Mouse (Mus musculus) forebrain, embryonic 15.5 days (tissue): ENCODE measurements around the gene Obsl1. TPM values are rescaled to one million over a fixed set of nuclear protein-coding genes. Genes with fewer than 3 reads are reported as not detected.

ENCODE experiments used
- ATAC-seq: fragments of 200-750 bp; cut with Nextera tagmentation; replicated peaks from 2 replicates; pipeline ENCODE4 v1.8.0; 2017; ENCODE audit warnings: mild to moderate bottlenecking, moderate TSS enrichment, moderate library complexity
- H3K27ac ChIP-seq: fragments of 300-500 bp; sonication (generic); replicated peaks from 2 replicates; pipeline ENCODE4 v1.5.1; 2015; ENCODE audit warnings: mild to moderate bottlenecking, inconsistent platforms
- H3K27me3 ChIP-seq: fragments of 300-500 bp; sonication (generic); 2 replicates; pipeline ENCODE4 v1.6.1; 2015; ENCODE audit warnings: inconsistent platforms
- H3K36me3 ChIP-seq: fragments of 300-500 bp; sonication (generic); 2 replicates; pipeline ENCODE4 v1.6.1; 2015; ENCODE audit warnings: mild to moderate bottlenecking, inconsistent platforms
- H3K4me1 ChIP-seq: fragments of 300-500 bp; sonication (generic); 2 replicates; pipeline ENCODE4 v1.6.1; 2015; ENCODE audit warnings: inconsistent platforms
- H3K4me2 ChIP-seq: fragments of 300-500 bp; sonication (generic); replicated peaks from 2 replicates; pipeline ENCODE4 v1.6.1; 2015; ENCODE audit warnings: mild to moderate bottlenecking, inconsistent platforms
- H3K4me3 ChIP-seq: fragments of 300-500 bp; sonication (generic); 2 replicates; pipeline ENCODE4 v1.5.1; 2015; ENCODE audit warnings: mild to moderate bottlenecking, inconsistent platforms
- H3K9ac ChIP-seq: fragments of 300-500 bp; sonication (generic); replicated peaks from 2 replicates; pipeline ENCODE4 v1.6.1; 2015; ENCODE audit warnings: mild to moderate bottlenecking, inconsistent platforms
- H3K9me3 ChIP-seq: fragments of 300-500 bp; sonication (generic); 2 replicates; pipeline ENCODE4 v1.6.1; 2016; ENCODE audit warnings: inconsistent platforms
- WGBS: fragments of 180-500 bp; shearing (Covaris S2); methylation state at CpG from one replicate; pipeline ENCODE4 v1.1.7; 2015; ENCODE audit warnings: mixed read lengths; 5-methylcytosine and 5-hydroxymethylcytosine counted together
- polyA plus RNA-seq: library from polyadenylated mRNA; unstranded; fragments of >200 nt; fragmentation: Nextera tagmentation; extraction: Ambion mirVana; gene quantifications from 2 replicates; pipeline ENCODE4 v1.2.1, GENCODE M21; 2015

Gene Obsl1
- polyA plus RNA-seq: 21.7 and 21.9 TPM in 2 replicates

DNA sequence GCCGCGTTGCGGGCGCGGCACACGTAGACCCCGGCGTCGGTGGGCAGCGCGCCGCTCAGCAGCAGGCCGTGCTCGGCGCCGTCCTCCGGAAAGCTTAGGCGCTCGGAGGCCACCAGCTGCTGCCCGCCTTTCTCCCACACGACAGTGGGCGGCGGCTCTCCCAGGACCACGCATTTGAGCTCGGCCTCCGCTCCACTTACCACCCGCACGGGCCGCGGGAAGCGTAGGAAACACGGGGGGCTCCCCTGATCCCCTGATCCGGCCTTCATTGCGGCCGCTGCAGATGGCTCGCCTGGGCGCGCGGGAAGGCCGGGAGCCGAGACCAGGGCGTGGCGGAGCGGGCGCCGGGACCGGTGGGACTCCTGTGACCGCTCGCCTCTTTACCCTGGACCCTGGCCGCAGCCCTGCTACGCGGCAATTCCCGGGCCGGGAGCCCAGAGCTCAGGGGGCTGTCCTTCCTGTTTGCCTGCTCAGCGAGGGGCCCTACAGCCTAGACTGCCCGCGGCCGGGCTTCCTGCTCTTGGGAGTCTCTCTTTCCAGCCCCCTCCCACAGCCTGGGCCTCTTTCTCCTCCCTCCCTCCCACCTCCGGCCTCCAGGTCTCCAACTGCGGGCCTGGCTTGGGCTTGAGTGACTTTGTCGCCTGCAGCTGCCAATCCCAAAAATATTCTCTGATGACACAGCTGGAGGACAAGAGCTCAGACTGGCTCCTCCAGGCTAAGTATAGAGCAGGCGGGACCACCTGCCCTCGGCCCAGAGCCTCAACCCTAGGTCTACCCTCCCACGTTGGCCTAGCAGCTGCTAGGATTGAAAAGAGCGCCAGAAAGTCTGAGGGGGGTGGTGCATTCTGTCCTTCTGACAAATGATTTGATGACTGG lies at the start of gene Obsl1:
Obsl1 (minus strand) TSS at position 497 of the 876 bp plus-strand sequence.
- Histone ChIP-seq H3K27ac (peak within 1 kb of the TSS; percentile 78), H3K4me1 (peaks cover 28% of the 10 kb centered on the region), H3K4me3 (peak within 1 kb of the TSS; percentile 88), H3K36me3 (peaks cover 2% of the 10 kb centered on the region), H3K4me2 (peak within 1 kb of the TSS; percentile 91), H3K9me3 (no peaks in the 10 kb centered on the region), H3K9ac (peak within 1 kb of the TSS; percentile 93), H3K27me3 (no peaks in the 10 kb centered on the region)
- WGBS: under 1% methylated on average over 65 of the region's 65 CpGs
- ATAC-seq: peak; percentile 68

DNA sequence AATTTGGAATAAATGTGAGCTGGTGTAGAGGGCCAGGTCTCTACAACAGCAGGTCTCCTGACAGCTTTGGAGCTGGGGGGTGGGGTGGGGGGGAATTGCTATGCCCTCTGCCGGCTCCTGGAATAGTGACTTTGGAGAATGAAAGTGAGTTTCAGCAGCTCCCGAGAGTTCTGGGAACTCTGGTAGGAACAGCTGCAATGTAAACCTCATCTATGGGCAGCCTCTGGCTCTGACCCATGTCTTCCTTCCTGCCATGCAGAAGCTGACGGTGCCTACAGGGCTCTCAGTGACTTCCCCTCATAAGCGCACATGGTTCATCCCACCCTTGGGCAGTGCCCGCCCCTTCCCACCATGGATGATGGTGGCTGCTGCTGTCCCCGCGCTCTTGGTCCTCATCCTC lies 49.4 kb upstream of the Obsl1 start:
- Histone ChIP-seq H3K9me3 (no peaks in the 10 kb centered on the region), H3K9ac (no peak overlapping the region), H3K4me2 (no peak overlapping the region), H3K4me3 (no peak overlapping the region), H3K36me3 (peaks cover 39% of the 10 kb centered on the region), H3K27ac (no peak overlapping the region), H3K27me3 (no peaks in the 10 kb centered on the region), H3K4me1 (peaks cover 11% of the 10 kb centered on the region)
- 94% methylated on average over 7 of the region's 7 CpGs for WGBS
- ATAC-seq: no peak

DNA sequence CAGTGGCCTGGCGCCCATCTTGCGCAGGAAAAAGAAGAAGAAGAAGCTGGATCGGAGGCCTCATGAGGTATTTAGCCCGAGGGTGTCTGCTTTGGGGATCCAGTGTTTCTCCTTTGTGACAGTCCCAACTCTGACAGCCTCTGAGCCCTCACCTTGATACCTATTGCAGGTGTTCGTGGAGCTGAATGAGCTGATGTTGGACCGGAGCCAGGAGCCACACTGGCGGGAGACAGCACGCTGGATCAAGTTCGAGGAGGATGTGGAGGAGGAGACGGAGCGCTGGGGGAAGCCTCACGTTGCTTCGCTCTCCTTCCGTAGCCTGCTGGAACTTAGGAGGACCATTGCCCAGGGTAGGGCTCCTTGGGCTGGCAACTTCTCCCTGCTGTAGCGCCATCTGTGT lies 44.3 kb upstream of the Obsl1 start:
- Histone ChIP-seq H3K9me3 (no peaks in the 10 kb centered on the region), H3K27ac (no peak overlapping the region), H3K9ac (no peak overlapping the region), H3K27me3 (no peaks in the 10 kb centered on the region), H3K4me2 (no peak overlapping the region), H3K4me3 (no peak overlapping the region), H3K4me1 (peaks cover 16% of the 10 kb centered on the region), H3K36me3 (peaks cover 35% of the 10 kb centered on the region)
- ATAC-seq: no peak
- 84% methylated on average over 15 of the region's 15 CpGs for WGBS

DNA sequence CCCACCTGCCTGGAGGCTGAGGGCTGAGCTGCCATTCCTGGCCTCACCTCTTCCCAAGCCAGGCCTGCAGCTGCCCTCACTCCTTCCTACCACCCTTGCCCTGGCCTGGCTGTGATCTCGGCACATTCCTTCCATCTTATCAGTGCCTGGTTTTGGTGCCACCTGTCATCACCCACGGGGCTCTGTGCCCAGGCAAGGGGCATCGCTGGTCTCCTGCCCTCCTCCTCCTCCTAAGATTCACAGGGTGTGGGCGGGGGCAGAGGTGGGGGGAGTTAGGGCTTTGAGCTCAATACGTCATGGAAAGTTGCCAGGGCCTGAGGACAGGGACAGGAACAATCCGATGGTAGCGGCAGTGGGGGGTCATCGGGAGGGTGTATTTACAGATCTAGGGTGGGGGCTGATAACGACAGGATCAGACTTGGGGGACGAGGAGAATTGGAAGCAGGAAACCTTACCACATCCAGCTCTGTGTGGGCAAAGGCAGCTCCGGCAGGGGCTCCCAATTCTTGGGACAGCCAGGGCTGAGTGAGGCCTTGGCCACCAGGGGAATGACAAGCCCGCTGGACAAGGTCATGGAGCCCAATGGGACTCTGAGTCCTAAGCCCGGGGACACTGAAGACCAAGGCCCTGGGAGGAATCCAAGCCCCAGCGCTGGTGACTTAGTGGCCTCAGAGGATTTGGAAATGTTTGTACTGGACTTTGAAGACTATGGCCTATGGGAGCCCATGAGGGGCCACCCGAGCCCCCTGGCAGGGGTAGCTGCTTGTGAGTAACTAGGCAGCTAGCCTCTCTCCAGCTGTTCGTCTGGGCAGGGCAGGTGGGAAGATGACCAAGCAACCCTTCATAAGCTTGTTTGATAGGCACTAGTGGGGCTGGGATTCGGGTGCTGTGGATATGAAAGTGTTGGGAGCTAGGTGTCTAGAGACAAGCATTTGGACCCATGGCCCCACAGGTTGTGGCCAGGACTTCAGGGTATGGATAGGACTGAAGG lies 43.3 kb upstream of the Obsl1 start:
- Histone ChIP-seq H3K27me3 (no peaks in the 10 kb centered on the region), H3K9ac (no peak overlapping the region), H3K4me1 (peaks cover 17% of the 10 kb centered on the region), H3K9me3 (no peaks in the 10 kb centered on the region), H3K4me2 (no peak overlapping the region), H3K4me3 (no peak overlapping the region), H3K36me3 (peaks cover 27% of the 10 kb centered on the region), H3K27ac (no peak overlapping the region)
- ATAC-seq: no peak
- WGBS: 86% methylated on average over 17 of the region's 17 CpGs

DNA sequence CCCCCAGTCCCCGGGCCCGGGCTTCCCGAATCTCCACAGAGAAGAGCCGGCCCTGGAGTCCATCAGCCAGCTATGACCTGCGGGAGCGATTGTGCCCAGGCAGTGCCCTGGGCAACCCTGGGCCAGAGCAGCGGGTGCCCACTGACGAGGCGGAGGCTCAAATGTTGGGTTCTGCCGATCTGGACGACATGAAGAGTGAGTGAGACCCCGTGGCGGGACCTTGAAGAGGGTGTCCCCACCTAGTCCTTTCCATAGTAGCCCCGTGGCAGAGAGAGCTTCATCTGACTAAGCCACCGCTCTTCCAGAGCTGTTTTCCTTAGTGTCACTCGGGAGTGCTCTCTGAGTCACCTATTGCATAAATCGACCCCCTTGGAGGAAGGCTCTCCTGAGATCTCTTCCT lies 42.6 kb upstream of the Obsl1 start:
- Histone ChIP-seq H3K9me3 (no peaks in the 10 kb centered on the region), H3K9ac (no peak overlapping the region), H3K27ac (no peak overlapping the region), H3K4me1 (peaks cover 17% of the 10 kb centered on the region), H3K4me3 (no peak overlapping the region), H3K27me3 (no peaks in the 10 kb centered on the region), H3K36me3 (peaks cover 21% of the 10 kb centered on the region), H3K4me2 (no peak overlapping the region)
- no peak for ATAC-seq
- WGBS: 88% methylated on average over 17 of the region's 17 CpGs

DNA sequence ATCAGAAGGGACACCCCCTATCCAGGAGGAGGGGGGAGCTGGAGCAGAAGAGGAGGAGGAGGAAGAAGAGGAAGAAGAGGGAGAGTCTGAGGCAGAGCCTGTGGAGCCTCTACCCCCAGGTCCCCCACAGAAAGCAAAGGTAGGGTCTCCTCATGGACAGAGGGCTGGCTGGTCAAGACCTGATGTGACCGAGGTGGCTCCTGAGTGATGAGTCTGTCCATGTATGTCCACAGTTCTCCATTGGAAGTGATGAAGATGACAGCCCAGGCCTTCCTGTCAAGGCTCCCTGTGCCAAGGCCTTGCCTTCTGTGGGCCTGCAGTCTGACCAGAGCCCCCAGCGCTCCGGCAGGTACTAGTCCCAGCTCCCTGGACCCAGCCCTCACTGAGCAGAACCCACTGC lies 41.8 kb upstream of the Obsl1 start:
- Histone ChIP-seq H3K4me1 (peaks cover 17% of the 10 kb centered on the region), H3K27ac (no peak overlapping the region), H3K4me2 (no peak overlapping the region), H3K9ac (no peak overlapping the region), H3K9me3 (no peaks in the 10 kb centered on the region), H3K36me3 (peaks cover 15% of the 10 kb centered on the region), H3K27me3 (no peaks in the 10 kb centered on the region), H3K4me3 (no peak overlapping the region)
- WGBS: 95% methylated on average over 3 of the region's 3 CpGs
- ATAC-seq: no peak

DNA sequence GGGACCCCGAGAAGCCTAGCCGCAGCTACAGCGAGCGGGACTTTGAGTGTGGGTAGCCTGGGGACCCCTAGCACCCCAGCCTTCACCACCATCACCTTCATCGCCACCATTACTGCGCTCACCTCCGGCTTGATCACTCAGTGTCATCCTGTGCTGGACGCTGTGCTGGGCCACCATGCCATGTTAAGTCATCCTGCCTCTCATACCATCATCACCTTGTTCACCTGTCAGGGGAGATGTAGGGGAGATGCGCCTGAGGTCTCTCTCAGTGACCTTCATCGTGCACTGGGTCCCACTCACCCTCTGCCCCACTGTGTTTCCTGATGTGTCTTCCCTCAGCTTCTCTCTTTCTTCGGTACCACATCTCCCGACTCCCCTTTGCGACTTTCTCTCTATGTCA lies 41.1 kb upstream of the Obsl1 start:
- peaks cover 15% of the 10 kb centered on the region for H3K36me3 ChIP-seq
- ATAC-seq: no peak
- H3K9me3 ChIP-seq: no peaks in the 10 kb centered on the region
- peak overlapping the region; percentile 97 for H3K4me3 ChIP-seq
- no peaks in the 10 kb centered on the region for H3K27me3 ChIP-seq
- H3K4me1 ChIP-seq: peaks cover 17% of the 10 kb centered on the region
- H3K4me2 ChIP-seq: peak overlapping the region; percentile 86
- H3K9ac ChIP-seq: no peak overlapping the region
- 95% methylated on average over 13 of the region's 13 CpGs for WGBS
- no peak overlapping the region for H3K27ac ChIP-seq

DNA sequence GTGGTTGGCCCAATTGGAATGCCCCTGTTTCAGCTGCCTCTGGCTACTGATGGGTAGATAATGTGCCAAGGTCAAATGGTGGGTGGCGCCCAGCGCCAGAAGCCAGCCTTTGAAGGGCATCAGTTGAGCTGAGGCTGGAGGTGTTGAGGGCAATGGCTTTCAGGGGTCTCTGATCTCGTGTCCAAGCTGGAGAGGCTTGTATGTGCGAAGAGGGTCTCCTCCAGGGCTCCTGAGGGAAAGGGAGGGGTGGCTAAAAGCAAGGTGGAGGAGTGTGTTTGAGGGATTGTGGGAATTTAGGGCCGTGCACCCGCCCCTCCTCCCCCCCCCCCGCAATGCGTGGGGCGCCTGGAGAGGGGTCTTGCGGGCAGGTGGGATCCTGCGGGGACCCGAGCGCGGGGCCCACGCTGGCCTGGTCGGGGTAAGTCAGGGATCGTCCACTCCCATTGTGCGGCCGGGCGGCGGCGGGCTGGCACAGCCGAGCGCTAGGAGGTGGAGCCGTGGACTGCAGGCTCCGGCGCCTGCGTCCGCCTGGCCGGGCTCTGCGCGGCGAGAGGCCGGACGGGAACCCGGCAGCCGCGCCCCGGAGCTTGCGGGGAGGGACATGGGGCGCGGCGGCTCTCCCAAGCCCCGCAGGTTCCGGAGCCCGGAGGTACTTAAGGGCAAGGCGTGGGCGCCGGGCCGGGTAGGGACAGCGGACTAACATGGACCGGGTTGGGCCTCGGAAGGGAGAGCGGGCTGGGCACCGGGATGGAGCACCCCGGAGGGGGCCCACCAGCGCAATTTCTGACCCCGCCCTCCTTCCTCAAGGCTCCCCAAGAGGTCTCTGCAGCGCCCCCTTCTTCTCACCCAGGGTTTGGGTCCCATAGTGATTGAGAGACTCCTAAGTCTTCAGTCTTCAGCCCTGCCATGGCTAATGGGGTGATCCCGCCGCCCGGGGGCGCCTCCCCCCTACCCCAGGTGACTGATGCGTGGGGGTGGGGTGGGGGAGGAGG lies 40.0 kb upstream of the Obsl1 start, which contains the start of gene Slc4a3:
Slc4a3 (plus strand) TSS at position 302 of the 992 bp plus-strand sequence.
- Histone ChIP-seq H3K27me3 (no peaks in the 10 kb centered on the region), H3K36me3 (peaks cover 9% of the 10 kb centered on the region; the same call in 1 of the 2 replicates), H3K4me1 (peaks cover 17% of the 10 kb centered on the region), H3K9me3 (no peaks in the 10 kb centered on the region), H3K4me2 (peak within 1 kb of the TSS; percentile 86), H3K9ac (peak within 1 kb of the TSS; percentile 98), H3K4me3 (peak within 1 kb of the TSS; percentile 97), H3K27ac (peak within 1 kb of the TSS; percentile 81)
- peak; percentile 90 for ATAC-seq
- WGBS: 1% methylated on average over 50 of the region's 64 CpGs

DNA sequence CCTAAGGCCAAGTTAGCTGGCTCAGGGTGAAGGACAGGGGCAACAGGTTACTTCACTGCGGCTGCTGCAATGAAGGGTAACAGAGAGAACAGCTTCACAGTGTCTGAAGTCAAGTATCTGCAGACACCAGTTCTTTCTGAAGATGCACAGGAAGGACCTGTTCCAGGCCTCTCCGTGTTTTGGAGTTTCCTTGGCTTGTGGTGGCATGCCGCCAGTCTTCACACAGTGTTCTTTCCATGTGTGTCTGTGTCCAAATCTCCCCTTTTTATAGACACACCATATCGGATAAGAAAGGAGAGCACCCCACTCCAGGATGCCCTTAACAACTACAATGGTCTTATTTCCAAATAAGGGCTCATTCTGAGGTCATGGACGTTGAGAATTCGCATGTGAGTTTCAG lies 38.1 kb upstream of the Obsl1 start:
- Histone ChIP-seq H3K9ac (no peak overlapping the region), H3K4me3 (no peak overlapping the region), H3K4me1 (peaks cover 17% of the 10 kb centered on the region), H3K4me2 (no peak overlapping the region), H3K27me3 (no peaks in the 10 kb centered on the region), H3K9me3 (no peaks in the 10 kb centered on the region), H3K27ac (no peak overlapping the region), H3K36me3 (no peaks in the 10 kb centered on the region)
- WGBS: 91% methylated on average over 6 of the region's 6 CpGs
- ATAC-seq: no peak

DNA sequence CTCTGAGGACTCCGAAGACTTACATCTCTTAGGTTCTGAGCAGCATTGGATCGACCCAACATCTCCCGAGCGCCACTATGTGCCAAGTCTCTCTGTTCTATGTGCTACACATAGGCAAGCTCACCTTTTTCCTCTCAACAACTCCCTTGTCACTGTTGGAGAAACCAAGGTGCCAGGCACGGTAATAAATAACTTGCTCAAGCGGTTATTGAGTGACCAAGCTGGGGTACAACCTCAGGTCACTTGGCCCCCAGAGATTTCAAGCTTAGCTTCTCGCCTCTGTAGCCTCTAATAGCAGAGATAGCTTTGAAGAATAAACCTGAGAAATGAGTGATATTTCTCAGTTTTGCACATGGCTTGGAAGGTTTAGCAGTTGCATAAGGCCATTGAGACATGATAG lies 35.2 kb upstream of the Obsl1 start:
- Histone ChIP-seq H3K9ac (no peak overlapping the region), H3K27me3 (no peaks in the 10 kb centered on the region), H3K4me3 (no peak overlapping the region), H3K9me3 (no peaks in the 10 kb centered on the region), H3K4me1 (peaks cover 5% of the 10 kb centered on the region), H3K36me3 (no peaks in the 10 kb centered on the region), H3K4me2 (no peak overlapping the region), H3K27ac (no peak overlapping the region)
- no peak for ATAC-seq
- 94% methylated on average over 7 of the region's 7 CpGs for WGBS

DNA sequence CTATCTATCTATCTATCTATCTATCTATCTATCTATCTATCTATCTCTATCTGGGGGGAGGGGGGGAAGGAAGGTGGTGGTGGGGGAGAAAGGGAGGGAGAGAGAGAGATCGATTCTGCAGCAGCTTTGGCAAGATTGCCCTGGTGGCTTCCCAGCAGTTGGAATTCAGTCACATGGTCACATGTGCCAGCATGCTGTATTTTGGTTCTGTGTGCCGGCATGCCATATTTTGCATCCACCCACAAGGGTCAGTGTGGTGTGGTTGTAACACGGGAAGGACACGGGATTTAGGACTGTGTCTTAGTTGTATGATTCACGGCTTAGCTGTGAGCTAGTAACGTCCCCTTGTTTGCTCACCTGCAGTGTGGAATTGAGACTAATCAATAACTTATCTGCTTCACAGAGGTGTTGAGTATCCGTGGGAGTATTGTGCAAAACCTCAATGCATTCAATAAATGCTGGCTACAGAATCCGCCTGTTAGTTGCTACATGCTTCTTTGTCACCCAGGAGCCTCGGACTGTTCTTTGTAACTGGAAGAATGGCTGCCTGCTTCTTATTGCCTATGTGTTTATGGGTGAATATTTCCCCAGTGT lies 32.4 kb upstream of the Obsl1 start:
- Histone ChIP-seq H3K9ac (no peak overlapping the region), H3K36me3 (peaks cover 12% of the 10 kb centered on the region), H3K4me1 (no peaks in the 10 kb centered on the region), H3K4me3 (no peak overlapping the region), H3K9me3 (no peaks in the 10 kb centered on the region), H3K27ac (no peak overlapping the region), H3K27me3 (no peaks in the 10 kb centered on the region), H3K4me2 (no peak overlapping the region)
- WGBS: 80% methylated on average over 9 of the region's 9 CpGs
- ATAC-seq: no peak
